Mouse (Mus musculus): Measurements from ENCODE around the gene Ms4a4b.
"Not testable (repeated sequence)": the region's sequence is repeated elsewhere in the genome, so short reads cannot be mapped to it uniquely, and the experiment has no call there.

Ms4a4b gene

DNA sequence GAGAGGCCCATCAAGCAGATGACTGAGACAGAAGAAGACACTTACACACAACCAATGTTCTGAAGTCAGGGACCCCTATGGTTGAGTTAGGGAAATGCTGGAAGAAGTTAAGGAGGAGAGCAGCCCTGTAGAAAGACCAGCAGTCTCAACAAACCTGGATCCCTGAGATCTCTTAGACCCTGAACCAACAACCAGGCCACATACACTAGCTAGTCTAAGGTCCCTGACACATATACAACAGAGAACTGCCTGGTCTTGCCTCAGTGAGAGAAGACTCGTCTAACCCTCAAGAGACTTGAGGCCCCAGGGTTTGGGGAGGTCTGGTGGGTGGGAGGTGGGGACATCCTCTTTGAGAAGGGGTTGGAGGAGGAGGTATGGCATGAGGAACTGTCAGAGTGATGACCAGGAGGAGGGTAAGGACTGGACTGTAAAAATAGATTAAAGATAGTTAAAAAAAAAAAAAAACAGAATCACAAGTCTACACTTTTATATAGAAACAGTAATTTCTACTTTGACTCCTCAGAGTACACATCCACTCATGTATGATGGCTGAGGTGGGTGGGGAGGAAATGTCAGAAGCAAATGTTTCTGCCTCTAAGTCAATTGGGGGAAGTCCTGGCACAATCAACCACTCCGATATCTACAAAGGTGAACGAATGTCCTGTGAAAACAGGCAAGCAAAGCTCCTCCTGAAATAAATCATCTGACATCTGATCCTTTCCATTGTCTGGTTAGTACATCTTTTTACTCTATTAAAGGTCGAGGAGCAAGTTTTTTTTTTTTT lies 48.2 kb downstream of the Ms4a4b start:
- DNase-seq, result no peak

DNA sequence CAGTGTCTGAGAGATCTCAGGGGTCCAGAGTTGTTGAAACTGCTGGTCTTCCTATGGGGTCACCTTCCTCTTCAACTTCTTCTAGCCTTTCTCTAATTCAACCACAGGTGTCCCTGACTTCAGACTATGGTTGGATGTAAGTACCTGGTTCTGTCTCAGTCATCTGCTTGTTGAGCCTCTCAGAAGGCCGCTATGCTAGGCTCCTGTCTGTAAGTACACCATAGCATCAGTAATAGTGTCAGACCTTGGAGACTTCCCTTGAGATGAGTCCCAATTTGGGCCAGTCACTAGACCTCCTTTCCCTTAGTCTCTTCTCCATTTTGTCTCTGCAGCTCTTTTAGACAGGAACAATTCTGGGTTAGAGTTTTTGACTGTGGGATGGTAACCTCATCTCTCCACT lies 49.3 kb downstream of the Ms4a4b start:
- DNase-seq, result no peak

DNA sequence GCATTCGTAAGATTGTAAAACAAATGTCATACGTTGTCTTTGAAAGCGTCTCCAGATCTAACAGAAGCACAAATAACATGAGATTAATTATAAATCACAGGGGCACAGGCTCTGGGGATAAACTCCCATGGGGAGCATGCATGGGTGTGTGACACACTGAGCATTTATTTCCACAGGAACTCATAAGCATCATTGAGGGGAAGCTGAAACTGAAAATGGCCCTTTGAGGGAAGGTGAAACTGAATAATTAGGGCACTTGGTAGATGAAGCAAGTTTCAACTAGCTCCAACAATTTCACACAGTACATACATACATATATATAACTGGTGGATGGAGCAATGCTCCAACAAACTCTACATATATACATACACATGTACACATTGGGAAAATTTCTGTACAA lies 51.2 kb downstream of the Ms4a4b start:
- DNase-seq, result no peak

- no peak for DNase-seq
Measured at GRCm38 (mm10) chr19:11496361-11496760, 53.0 kb downstream of the Ms4a4b start.

- DNase-seq, result not testable (repeated sequence)
Measured at GRCm38 (mm10) chr19:11497300-11497699, 53.9 kb downstream of the Ms4a4b start.

DNA sequence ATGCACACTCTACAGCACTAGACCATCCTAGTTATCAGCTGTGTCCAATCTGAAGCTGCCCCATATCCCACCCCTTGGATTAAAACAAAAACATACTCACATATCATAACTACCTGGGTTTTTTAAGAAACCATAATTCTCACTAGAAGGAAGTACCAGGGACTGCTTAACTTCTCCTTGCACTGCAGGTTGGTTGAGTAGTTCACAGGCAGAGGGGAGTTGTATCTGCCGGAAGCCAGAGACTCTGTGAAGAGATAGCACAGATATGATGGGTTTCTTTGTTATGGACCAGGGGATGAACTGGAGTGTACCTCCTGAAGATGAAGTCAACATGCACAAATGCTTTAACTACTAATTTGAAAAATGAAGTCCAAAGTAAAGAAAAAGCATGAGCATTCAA lies 57.4 kb downstream of the Ms4a4b start:
- DNase-seq, result no peak

DNA sequence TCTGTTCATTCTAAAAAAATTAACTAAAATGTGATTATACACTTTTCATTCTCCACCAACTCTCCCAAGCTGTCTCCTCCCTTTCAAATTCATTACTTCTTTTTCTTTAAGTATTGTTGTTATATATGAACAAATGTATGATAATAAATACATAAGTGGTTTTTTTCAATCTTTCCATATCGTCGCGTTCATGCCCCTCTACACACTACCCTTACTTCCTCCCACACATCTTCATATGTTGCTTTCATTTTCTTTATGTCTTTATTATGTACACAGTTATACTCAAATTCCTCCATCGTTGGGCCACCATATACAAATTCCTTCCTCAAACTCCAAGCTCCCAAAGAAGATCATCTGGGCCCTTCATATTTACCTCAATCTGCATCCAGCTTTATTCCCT lies 58.0 kb downstream of the Ms4a4b start:
- DNase-seq, result no peak

GRCm38 (mm10) chr19:11504857-11505256 lies 61.5 kb downstream of the Ms4a4b start:
- DNase-seq, result no peak

DNA sequence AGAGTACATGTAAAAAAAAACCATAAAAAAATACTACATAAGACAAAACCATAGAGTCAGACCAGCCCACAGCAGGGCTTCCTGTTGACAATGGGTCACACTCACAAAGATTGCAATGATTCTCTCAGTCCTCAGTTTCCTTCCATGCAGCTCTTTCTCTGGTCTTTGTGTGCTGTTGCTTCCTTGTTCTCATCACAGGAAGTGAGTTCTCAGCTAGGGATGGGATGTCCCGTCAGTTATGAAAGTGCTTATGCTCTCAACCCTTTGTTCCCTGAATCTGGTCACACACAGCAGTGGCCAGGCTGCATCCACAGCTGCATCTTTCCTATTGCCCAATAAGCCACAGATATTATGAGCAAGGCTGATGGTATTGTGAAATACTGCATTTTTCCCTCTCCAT lies 70.1 kb downstream of the Ms4a4b start:
- no peak for DNase-seq

DNA sequence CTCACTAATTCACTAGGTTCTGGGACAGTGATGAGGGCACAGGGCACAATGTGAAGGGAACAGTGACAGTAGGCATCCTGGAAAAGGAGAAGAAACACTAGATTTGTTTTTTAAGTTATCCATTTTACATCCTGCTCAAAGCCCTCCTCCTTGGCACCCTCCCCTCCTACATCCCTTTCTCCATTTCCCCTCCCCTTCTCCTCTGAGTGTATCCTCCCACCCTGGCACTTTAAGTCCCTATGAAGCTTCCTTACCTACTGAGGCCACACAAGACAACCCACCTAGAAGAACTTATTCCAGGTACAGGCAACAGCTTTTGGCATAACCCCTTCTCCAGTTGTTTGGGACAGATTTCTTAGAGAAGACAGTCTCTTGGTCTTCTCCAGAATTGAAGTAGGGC lies 72.9 kb downstream of the Ms4a4b start, which contains the start of gene Ms4a6b:
Ms4a6b (plus strand) TSS at position 267 of the 400 bp plus-strand sequence.
- DNase-seq, result no peak
